Mouse (Mus musculus) small intestine, adult 2 months (tissue): ENCODE measurements around the gene Rbms3.

ENCODE experiments used
- CTCF ChIP-seq: fragments of 200-500 bp; IDR thresholded peaks from 2 replicates; pipeline ENCODE4 v1.5.1; 2012; ENCODE audit warnings: low read depth, mild to moderate bottlenecking, control low read depth, inconsistent platforms, low read length, moderate library complexity, mixed read lengths; ENCODE audit not compliant: insufficient replicate concordance, insufficient read length; ENCODE audit errors: extremely low read depth
- POLR2A ChIP-seq: fragments of 200-500 bp; IDR thresholded peaks from 2 replicates; pipeline ENCODE4 v1.6.1; 2012; ENCODE audit warnings: low read depth, mild to moderate bottlenecking, control low read depth, inconsistent platforms, low read length, moderate library complexity

DNA sequence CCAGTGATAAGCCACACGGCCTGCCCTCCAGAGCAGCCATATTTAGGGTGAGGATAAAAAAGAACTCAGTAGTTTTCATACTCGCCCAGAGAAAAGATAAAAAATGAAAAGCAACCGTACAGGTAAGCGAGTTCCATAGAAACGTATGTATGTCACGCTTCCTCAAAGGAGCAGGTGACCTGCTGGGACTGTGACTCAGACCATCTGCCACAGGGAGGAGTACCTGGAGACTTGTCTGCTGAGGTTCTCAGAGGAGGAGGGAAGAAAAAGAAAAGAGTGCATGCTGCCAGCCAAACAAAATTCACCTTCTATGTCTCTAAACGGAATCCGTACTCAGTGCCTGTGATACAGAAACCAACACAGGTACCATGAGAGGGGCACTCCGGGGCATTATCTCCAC, 30.4 kb downstream of the Rbms3 start:
- TF ChIP-seq CTCF (no peak), POLR2A (no peak)
